Mouse (Mus musculus) spleen, adult 2 months (tissue): ENCODE results near the gene Glis2.

Experiments used
- CTCF ChIP-seq: fragments of 200-500 bp; IDR thresholded peaks from 2 replicates; pipeline ENCODE4 v1.5.1; 2011; ENCODE audit warnings: mild to moderate bottlenecking, inconsistent platforms; ENCODE audit not compliant: insufficient read depth, insufficient read length, insufficient replicate concordance; ENCODE audit errors: extremely low read depth
- POLR2A ChIP-seq: fragments of 200-500 bp; IDR thresholded peaks from 2 replicates; pipeline ENCODE4 v1.6.1; 2011; ENCODE audit warnings: low read depth, low read length, inconsistent platforms

- TF ChIP-seq CTCF (no peak), POLR2A (no peak)
Measured at GRCm38 (mm10) chr16:4648416-4649023, 54.0 kb downstream of the Glis2 start.
